Mouse (Mus musculus) thymus, postnatal 36 days (tissue): Measurements from ENCODE around the gene Emc4.

Experiments used
- DNase-seq, 2 experiments: peaks; one replicate each; pipeline ENCODE4 v3.0.0; 2022; ENCODE audit warnings: mixed read lengths in 2 of 2

Emc4 gene

GRCm38 (mm10) chr2:112367726-112368673 lies at the start of gene Emc4:
TSS of gene Emc4 (minus strand) at chr2:112368027.
- peak; percentile 85 to 87 for DNase-seq

GRCm38 (mm10) chr2:112407030-112407429 lies 39.2 kb upstream of the Emc4 start:
- no peak for DNase-seq

- DNase-seq = no peak
Observed at GRCm38 (mm10) chr2:112396649-112397048, 28.8 kb upstream of the Emc4 start.

- DNase-seq = no peak
Observed at GRCm38 (mm10) chr2:112393958-112394357, 26.1 kb upstream of the Emc4 start.

- no peak for DNase-seq
Observed at GRCm38 (mm10) chr2:112392689-112393088, 24.9 kb upstream of the Emc4 start.

GRCm38 (mm10) chr2:112391346-112392000 lies 23.6 kb upstream of the Emc4 start:
- DNase-seq = no peak

- DNase-seq = no peak
Observed at GRCm38 (mm10) chr2:112390843-112391242, 23.0 kb upstream of the Emc4 start.

GRCm38 (mm10) chr2:112381219-112381618 lies 13.4 kb upstream of the Emc4 start:
- DNase-seq = no peak

- no peak for DNase-seq
Observed at GRCm38 (mm10) chr2:112380131-112380530, 12.3 kb upstream of the Emc4 start.

- DNase-seq = peak; percentile 95
Observed at GRCm38 (mm10) chr2:112378973-112379898, 11.4 kb upstream of the Emc4 start, which contains the start of gene Katnbl1. TSS of gene Katnbl1 (plus strand) at chr2:112379211.

GRCm38 (mm10) chr2:112374610-112375009 lies 6.8 kb upstream of the Emc4 start:
- no peak for DNase-seq

GRCm38 (mm10) chr2:112373141-112373540 lies 5.3 kb upstream of the Emc4 start:
- DNase-seq = no peak

GRCm38 (mm10) chr2:112369941-112370340 lies 2.1 kb upstream of the Emc4 start:
- DNase-seq = no peak

GRCm38 (mm10) chr2:112367222-112367621 lies 605 bp downstream of the Emc4 start:
- no peak for DNase-seq

- DNase-seq = no peak
Observed at GRCm38 (mm10) chr2:112360781-112361169, 7.1 kb downstream of the Emc4 start.

GRCm38 (mm10) chr2:112360012-112360780 lies 7.6 kb downstream of the Emc4 start:
- no peak for DNase-seq

- no peak for DNase-seq
Observed at GRCm38 (mm10) chr2:112359611-112360010, 8.2 kb downstream of the Emc4 start.

GRCm38 (mm10) chr2:112353685-112354455 lies 14.0 kb downstream of the Emc4 start:
- no peak for DNase-seq

- no peak for DNase-seq
Observed at GRCm38 (mm10) chr2:112348246-112348645, 19.6 kb downstream of the Emc4 start.

- no peak for DNase-seq
Observed at GRCm38 (mm10) chr2:112341117-112341516, 26.7 kb downstream of the Emc4 start.

- DNase-seq = peak; percentile 8 to 10
Observed at GRCm38 (mm10) chr2:112339736-112340135, 28.1 kb downstream of the Emc4 start.
